9 mouse cellular contexts compared by ENCODE assay signal in genomic region chr2:93013415-93014092, GRCm38 (mm10). TPM values are rescaled to one million over a fixed set of nuclear protein-coding genes. Genes with fewer than 3 reads are reported as not detected.
DNase-seq lines count a peak whose midpoint lies in the region; ATAC-seq and TF ChIP-seq lines count a peak whose summit lies in the region.
"Had no signal": no experiment of that assay in that cellular context is flagged by ENCODE, and none has a peak within 500 bp of the region (broad histone marks: within the 10 kb centered on the region; RNA-seq: fewer than 3 reads in every experiment).

No protein-coding gene starts in this region.

- peak overlapping the region; percentile 77 for H3K27ac ChIP-seq in lung, postnatal 0 days (ENCODE audit: low read length)
- H3K27ac ChIP-seq in hindbrain, embryonic 10.5 days, result peak overlapping the region; percentile 90
- peak overlapping the region; percentile 89 for H3K27ac ChIP-seq in limb, embryonic 15.5 days
- peak overlapping the region; percentile 95 for H3K27ac ChIP-seq in stomach, embryonic 15.5 days

- no peak for TF ChIP-seq CTCF in lung, postnatal 0 days (IDR thresholded peaks at IDR 0.05)

- TF ChIP-seq EP300 in lung, postnatal 0 days (IDR thresholded peaks at IDR 0.05), result peak; percentile 35; the same call in 1 of the 2 replicates

- DNase-seq in lung, postnatal 0 days (ENCODE audit: low spot score), result peak; percentile 13
- DNase-seq in lung, adult 18-20 months, result no peak
- peak; percentile 14 for DNase-seq in hindbrain, embryonic 10.5 days (ENCODE audit: low spot score)
- DNase-seq in cerebellum, adult 8-10 months, result no peak
- DNase-seq in adrenal gland, postnatal 25 days, result no peak
- DNase-seq: layer of hippocampus, postnatal 36 days had no signal

- H3K4me1 ChIP-seq in lung, postnatal 0 days (ENCODE audit: insufficient read depth, low read depth, low read length), result peaks cover 12% of the 10 kb centered on the region; the same call in 1 of the 2 replicates
- peaks cover 29% of the 10 kb centered on the region for H3K4me1 ChIP-seq in hindbrain, embryonic 10.5 days (replicated peaks)
- H3K4me1 ChIP-seq in limb, embryonic 15.5 days, result peaks cover 35% of the 10 kb centered on the region
- H3K4me1 ChIP-seq in stomach, embryonic 15.5 days, result peaks cover 31% of the 10 kb centered on the region

- 0 out of 2 replicates have a peak overlapping the region, but pooled peaks have one; percentile 3 for H3K9ac ChIP-seq in lung, postnatal 0 days (replicated peaks; ENCODE audit: low read depth)
- H3K9ac ChIP-seq in limb, embryonic 15.5 days, result no peak overlapping the region
- H3K9ac ChIP-seq in stomach, embryonic 15.5 days, result no peak overlapping the region

- ATAC-seq in lung, postnatal 0 days, result peak; percentile 17
- no peak for ATAC-seq in limb, embryonic 15.5 days (ENCODE audit: insufficient number of reproducible peaks, low FRiP score, low TSS enrichment, low read depth)
- ATAC-seq in stomach, embryonic 15.5 days (ENCODE audit: insufficient read depth, low FRiP score, low read depth), result 0 out of 2 replicates have a peak, but pooled peaks have one; percentile 1
- no peak for ATAC-seq in megakaryocyte progenitor cell, adult 5-6 weeks (replicated peaks; ENCODE audit: poor library complexity)

- peak overlapping the region; percentile 99 for H3K4me2 ChIP-seq in lung, postnatal 0 days (replicated peaks; ENCODE audit: low read depth, low read length)
- H3K4me2 ChIP-seq in limb, embryonic 15.5 days, result peak overlapping the region; percentile 91
- H3K4me2 ChIP-seq in stomach, embryonic 15.5 days, result peak overlapping the region; percentile 91

- WGBS in lung, postnatal 0 days, result 55% methylated on average over 8 of the region's 8 CpGs
- WGBS in hindbrain, embryonic 10.5 days, result 55% methylated on average over 8 of the region's 8 CpGs
- 51% methylated on average over 8 of the region's 8 CpGs for WGBS in limb, embryonic 15.5 days
- WGBS in stomach, embryonic 15.5 days, result 58% methylated on average over 8 of the region's 8 CpGs

- no peaks in the 10 kb centered on the region for H3K27me3 ChIP-seq in lung, postnatal 0 days (replicated peaks; ENCODE audit: insufficient read depth, low read length)
- H3K27me3 ChIP-seq in hindbrain, embryonic 10.5 days (ENCODE audit: insufficient read depth, poor library complexity, severe bottlenecking), result peaks cover 11% of the 10 kb centered on the region
- H3K27me3 ChIP-seq in limb, embryonic 15.5 days, result no peaks in the 10 kb centered on the region
- no peaks in the 10 kb centered on the region for H3K27me3 ChIP-seq in stomach, embryonic 15.5 days (replicated peaks)

- no peaks in the 10 kb centered on the region for H3K36me3 ChIP-seq in lung, postnatal 0 days (ENCODE audit: insufficient read depth, low read length)
- H3K36me3 ChIP-seq in hindbrain, embryonic 10.5 days, result peaks cover 34% of the 10 kb centered on the region
- H3K36me3 ChIP-seq in limb, embryonic 15.5 days, result peaks cover 28% of the 10 kb centered on the region
- peaks cover 14% of the 10 kb centered on the region for H3K36me3 ChIP-seq in stomach, embryonic 15.5 days

- peak overlapping the region; percentile 60; the same call in 1 of the 2 replicates for H3K4me3 ChIP-seq in lung, postnatal 0 days (ENCODE audit: low read depth, low read length)
- H3K4me3 ChIP-seq in hindbrain, embryonic 10.5 days, result peak overlapping the region; percentile 73; the same call in 1 of the 2 replicates
- peak overlapping the region; percentile 59 for H3K4me3 ChIP-seq in limb, embryonic 15.5 days
- H3K4me3 ChIP-seq in stomach, embryonic 15.5 days (replicated peaks), result peak overlapping the region; percentile 65

- H3K9me3 ChIP-seq in lung, postnatal 0 days (ENCODE audit: low read length), result no peaks in the 10 kb centered on the region
- H3K9me3 ChIP-seq in hindbrain, embryonic 10.5 days, result no peaks in the 10 kb centered on the region
- H3K9me3 ChIP-seq in limb, embryonic 15.5 days, result no peaks in the 10 kb centered on the region
- H3K9me3 ChIP-seq in stomach, embryonic 15.5 days, result no peaks in the 10 kb centered on the region

RNA-seq across cellular contexts. Expression of gene Prdm11, which starts 32.4 kb away (rescaled TPM):
- polyA plus RNA-seq in lung, postnatal 0 days (2015; fragmentation: Nextera tagmentation; extraction: Ambion mirVana), result 3.7 and 4.5 TPM in 2 replicates
- polyA plus RNA-seq in hindbrain, embryonic 10.5 days (2016; fragmentation: Nextera tagmentation; extraction: Ambion mirVana), result 2.1 and 2.3 TPM in 2 replicates
- 10.0 and 10.2 TPM in 2 replicates for polyA plus RNA-seq in limb, embryonic 15.5 days (2015; fragmentation: Nextera tagmentation; extraction: Ambion mirVana)
- 11.0 and 11.5 TPM in 2 replicates for polyA plus RNA-seq in stomach, embryonic 15.5 days (2015; fragmentation: Nextera tagmentation; extraction: Ambion mirVana)
- total RNA-seq in megakaryocyte progenitor cell, adult 5-6 weeks (2015), result 3.5 and 5.1 TPM in 2 replicates
- 4.6 and 5.6 TPM in 2 replicates for total RNA-seq in megakaryocyte progenitor cell, adult 5-6 weeks (2017)
- 63.1 and 63.6 TPM in 2 replicates for total RNA-seq in adrenal gland, postnatal 25 days (2021)

Comparison
In these comparisons a context has a peak if more than half of its experiments do, and no peak if none do; other contexts are left out.
1. DNase-seq: peak in lung, postnatal 0 days (single experiment) and hindbrain, embryonic 10.5 days (single experiment); none in lung, adult 18-20 months (0 of 2), cerebellum, adult 8-10 months (single experiment) and adrenal gland, postnatal 25 days (single experiment).
2. ATAC-seq: peak in lung, postnatal 0 days (single experiment) and stomach, embryonic 15.5 days (single experiment); none in limb, embryonic 15.5 days (single experiment) and megakaryocyte progenitor cell, adult 5-6 weeks (single experiment).
3. Peak in every context shown above with its lines, with median percentiles within 50 percentile points of each other: H3K27ac ChIP-seq, H3K4me2 ChIP-seq and H3K4me3 ChIP-seq.